Mouse (Mus musculus) midbrain, embryonic 13.5 days (tissue): ENCODE measurements around the gene Slc35f1. TPM values are rescaled to one million over a fixed set of nuclear protein-coding genes. Genes with fewer than 3 reads are reported as not detected.

Experiments used
- ATAC-seq: fragments of 200-750 bp; cut with Nextera tagmentation; 2 replicates; pipeline ENCODE4 v1.8.0; 2017; ENCODE audit warnings: mild to moderate bottlenecking, moderate TSS enrichment, moderate library complexity
- H3K27ac ChIP-seq: fragments of 300-500 bp; sonication (generic); 2 replicates; pipeline ENCODE4 v1.5.1; 2015; ENCODE audit warnings: inconsistent platforms, mild to moderate bottlenecking, moderate library complexity
- H3K27me3 ChIP-seq: fragments of 300-500 bp; sonication (generic); 2 replicates; pipeline ENCODE4 v1.6.1; 2015; ENCODE audit warnings: mild to moderate bottlenecking, inconsistent platforms
- H3K36me3 ChIP-seq: fragments of 300-500 bp; sonication (generic); 2 replicates; pipeline ENCODE4 v1.6.1; 2015; ENCODE audit warnings: mild to moderate bottlenecking, inconsistent platforms
- H3K4me1 ChIP-seq: fragments of 300-500 bp; sonication (generic); replicated peaks from 2 replicates; pipeline ENCODE4 v1.6.1; 2015; ENCODE audit warnings: inconsistent platforms
- H3K4me2 ChIP-seq: fragments of 300-500 bp; sonication (generic); replicated peaks from 2 replicates; pipeline ENCODE4 v1.6.1; 2015; ENCODE audit warnings: moderate library complexity, mild to moderate bottlenecking, inconsistent platforms
- H3K4me3 ChIP-seq: fragments of 300-500 bp; sonication (generic); replicated peaks from 2 replicates; pipeline ENCODE4 v1.5.1; 2015; ENCODE audit warnings: mild to moderate bottlenecking, inconsistent platforms
- H3K9ac ChIP-seq: fragments of 300-500 bp; sonication (generic); replicated peaks from 2 replicates; pipeline ENCODE4 v1.6.1; 2015; ENCODE audit warnings: mild to moderate bottlenecking, inconsistent platforms
- H3K9me3 ChIP-seq: fragments of 300-500 bp; sonication (generic); 2 replicates; pipeline ENCODE4 v1.6.1; 2016; ENCODE audit warnings: mild to moderate bottlenecking, inconsistent platforms
- WGBS: fragments of 180-500 bp; shearing (Covaris S2); methylation state at CpG from one replicate; pipeline ENCODE4 v1.1.7; 2015; 5-methylcytosine and 5-hydroxymethylcytosine counted together
- polyA plus RNA-seq: library from polyadenylated mRNA; unstranded; fragments of >200 nt; fragmentation: Nextera tagmentation; extraction: Ambion mirVana; gene quantifications from 2 replicates; pipeline ENCODE4 v1.2.1, GENCODE M21; 2015

Slc35f1 gene
- polyA plus RNA-seq, 1 experiment from 2014 or later: 36.3 TPM

- H3K4me1 ChIP-seq: no peaks in the 10 kb centered on the region
- no peak for ATAC-seq
- H3K4me3 ChIP-seq: no peak overlapping the region
- H3K36me3 ChIP-seq: 0 out of 2 replicates have a peak, but pooled peaks cover 2% of the 10 kb centered on the region
- H3K9ac ChIP-seq: no peak overlapping the region
- H3K27ac ChIP-seq: no peak overlapping the region
- no peak overlapping the region for H3K4me2 ChIP-seq
- no peaks in the 10 kb centered on the region for H3K27me3 ChIP-seq
- H3K9me3 ChIP-seq: peaks cover 4% of the 10 kb centered on the region
Observed at GRCm38 (mm10) chr10:53052521-53052920, 362.2 kb downstream of the Slc35f1 start.

- H3K27ac ChIP-seq: no peak overlapping the region
- no peaks in the 10 kb centered on the region for H3K27me3 ChIP-seq
- no peak for ATAC-seq
- H3K4me2 ChIP-seq: no peak overlapping the region
- peaks cover 4% of the 10 kb centered on the region; the same call in 1 of the 2 replicates for H3K9me3 ChIP-seq
- WGBS: 90% methylated on average over 2 of the region's 2 CpGs
- H3K4me3 ChIP-seq: no peak overlapping the region
- no peaks in the 10 kb centered on the region for H3K36me3 ChIP-seq
- no peak overlapping the region for H3K9ac ChIP-seq
- H3K4me1 ChIP-seq: no peaks in the 10 kb centered on the region
Observed at GRCm38 (mm10) chr10:53060745-53061144, 370.4 kb downstream of the Slc35f1 start.

GRCm38 (mm10) chr10:53062741-53063140 is 372.4 kb downstream of the Slc35f1 start:
- Histone ChIP-seq H3K4me3 (no peak overlapping the region), H3K27ac (no peak overlapping the region), H3K27me3 (no peaks in the 10 kb centered on the region), H3K4me2 (no peak overlapping the region), H3K9ac (no peak overlapping the region), H3K36me3 (no peaks in the 10 kb centered on the region), H3K9me3 (no peaks in the 10 kb centered on the region), H3K4me1 (no peaks in the 10 kb centered on the region)
- ATAC-seq: no peak

GRCm38 (mm10) chr10:53087811-53088210 is 397.5 kb downstream of the Slc35f1 start:
- Histone ChIP-seq H3K4me3 (no peak overlapping the region), H3K9me3 (no peaks in the 10 kb centered on the region), H3K9ac (no peak overlapping the region), H3K27ac (no peak overlapping the region), H3K4me1 (no peaks in the 10 kb centered on the region), H3K27me3 (no peaks in the 10 kb centered on the region), H3K36me3 (no peaks in the 10 kb centered on the region), H3K4me2 (no peak overlapping the region)
- no peak for ATAC-seq
- 88% methylated on average over 1 of the region's 1 CpGs for WGBS

- no peak for ATAC-seq
- Histone ChIP-seq H3K27ac (no peak overlapping the region), H3K4me3 (no peak overlapping the region), H3K4me1 (no peaks in the 10 kb centered on the region), H3K4me2 (no peak overlapping the region), H3K9me3 (no peaks in the 10 kb centered on the region), H3K36me3 (no peaks in the 10 kb centered on the region), H3K9ac (no peak overlapping the region), H3K27me3 (no peaks in the 10 kb centered on the region)
- WGBS: 87% methylated on average over 4 of the region's 4 CpGs
Observed at GRCm38 (mm10) chr10:53091525-53091924, 401.2 kb downstream of the Slc35f1 start.

- no peak for ATAC-seq
- no peaks in the 10 kb centered on the region for H3K36me3 ChIP-seq
- no peak overlapping the region for H3K9ac ChIP-seq
- H3K9me3 ChIP-seq: no peaks in the 10 kb centered on the region
- H3K4me1 ChIP-seq: no peaks in the 10 kb centered on the region
- H3K27me3 ChIP-seq: no peaks in the 10 kb centered on the region
- no peak overlapping the region for H3K4me2 ChIP-seq
- no peak overlapping the region for H3K27ac ChIP-seq
- H3K4me3 ChIP-seq: no peak overlapping the region
- 85% methylated on average over 3 of the region's 3 CpGs for WGBS
Observed at GRCm38 (mm10) chr10:53096446-53096845, 406.1 kb downstream of the Slc35f1 start.

GRCm38 (mm10) chr10:53100881-53101280 is 410.5 kb downstream of the Slc35f1 start:
- no peaks in the 10 kb centered on the region for H3K27me3 ChIP-seq
- H3K27ac ChIP-seq: no peak overlapping the region
- H3K9me3 ChIP-seq: no peaks in the 10 kb centered on the region
- 87% methylated on average over 3 of the region's 3 CpGs for WGBS
- no peaks in the 10 kb centered on the region for H3K4me1 ChIP-seq
- H3K4me2 ChIP-seq: no peak overlapping the region
- no peaks in the 10 kb centered on the region; the same call in 1 of the 2 replicates for H3K36me3 ChIP-seq
- no peak overlapping the region for H3K9ac ChIP-seq
- no peak for ATAC-seq
- H3K4me3 ChIP-seq: no peak overlapping the region

GRCm38 (mm10) chr10:53101412-53101811 is 411.1 kb downstream of the Slc35f1 start:
- no peaks in the 10 kb centered on the region for H3K9me3 ChIP-seq
- H3K36me3 ChIP-seq: no peaks in the 10 kb centered on the region; the same call in 1 of the 2 replicates

GRCm38 (mm10) chr10:53102423-53102822 is 412.1 kb downstream of the Slc35f1 start:
- H3K4me1 ChIP-seq: no peaks in the 10 kb centered on the region
- no peak overlapping the region for H3K4me2 ChIP-seq
- H3K27me3 ChIP-seq: no peaks in the 10 kb centered on the region
- no peaks in the 10 kb centered on the region for H3K9me3 ChIP-seq
- H3K27ac ChIP-seq: no peak overlapping the region
- no peaks in the 10 kb centered on the region; the same call in 1 of the 2 replicates for H3K36me3 ChIP-seq
- 95% methylated on average over 2 of the region's 2 CpGs for WGBS
- ATAC-seq: no peak
- no peak overlapping the region for H3K9ac ChIP-seq
- no peak overlapping the region for H3K4me3 ChIP-seq

More at GRCm38 (mm10) chr10:53101412-53101811, 411.1 kb downstream of the Slc35f1 start:
- Histone ChIP-seq H3K4me2 (no peak overlapping the region), H3K9ac (no peak overlapping the region), H3K4me1 (no peaks in the 10 kb centered on the region), H3K27me3 (no peaks in the 10 kb centered on the region), H3K4me3 (no peak overlapping the region), H3K27ac (no peak overlapping the region)
- ATAC-seq: no peak
- 88% methylated on average over 2 of the region's 2 CpGs for WGBS

GRCm38 (mm10) chr10:53115028-53115427 is 424.7 kb downstream of the Slc35f1 start:
- Histone ChIP-seq H3K36me3 (no peaks in the 10 kb centered on the region), H3K4me3 (no peak overlapping the region), H3K27me3 (no peaks in the 10 kb centered on the region), H3K4me2 (no peak overlapping the region), H3K9me3 (no peaks in the 10 kb centered on the region), H3K27ac (no peak overlapping the region), H3K4me1 (no peaks in the 10 kb centered on the region; the same call in 1 of the 2 replicates), H3K9ac (no peak overlapping the region)
- WGBS: 29% methylated on average over 3 of the region's 3 CpGs
- ATAC-seq: peak; percentile 40; the same call in 1 of the 2 replicates

GRCm38 (mm10) chr10:53115673-53116398 is 425.5 kb downstream of the Slc35f1 start:
- H3K4me3 ChIP-seq: no peak overlapping the region
- ATAC-seq: no peak
- H3K4me2 ChIP-seq: no peak overlapping the region
- no peaks in the 10 kb centered on the region; the same call in 1 of the 2 replicates for H3K4me1 ChIP-seq
- H3K36me3 ChIP-seq: no peaks in the 10 kb centered on the region
- no peaks in the 10 kb centered on the region for H3K27me3 ChIP-seq
- no peaks in the 10 kb centered on the region for H3K9me3 ChIP-seq
- H3K9ac ChIP-seq: no peak overlapping the region
- WGBS: 67% methylated on average over 7 of the region's 7 CpGs
- H3K27ac ChIP-seq: no peak overlapping the region

- Histone ChIP-seq H3K36me3 (no peaks in the 10 kb centered on the region), H3K9me3 (no peaks in the 10 kb centered on the region), H3K27ac (no peak overlapping the region), H3K4me1 (no peaks in the 10 kb centered on the region; the same call in 1 of the 2 replicates), H3K27me3 (no peaks in the 10 kb centered on the region), H3K9ac (no peak overlapping the region), H3K4me3 (no peak overlapping the region), H3K4me2 (no peak overlapping the region)
- no peak for ATAC-seq
- 95% methylated on average over 2 of the region's 2 CpGs for WGBS
Observed at GRCm38 (mm10) chr10:53120608-53121007, 430.3 kb downstream of the Slc35f1 start.

GRCm38 (mm10) chr10:53124365-53124764 is 434.0 kb downstream of the Slc35f1 start:
- no peaks in the 10 kb centered on the region for H3K36me3 ChIP-seq
- no peak overlapping the region for H3K4me3 ChIP-seq
- H3K27ac ChIP-seq: no peak overlapping the region
- no peak overlapping the region for H3K9ac ChIP-seq
- H3K9me3 ChIP-seq: no peaks in the 10 kb centered on the region
- H3K4me2 ChIP-seq: no peak overlapping the region
- WGBS: 86% methylated on average over 6 of the region's 6 CpGs
- no peak for ATAC-seq
- H3K27me3 ChIP-seq: no peaks in the 10 kb centered on the region
- no peaks in the 10 kb centered on the region for H3K4me1 ChIP-seq
